ENCODE assay signal across 23 mouse cellular contexts in genomic region chr2:59791596-59791995, GRCm38 (mm10).
"Had no signal": no experiment of that assay in that cellular context is flagged by ENCODE, and none has a peak within 500 bp of the region (broad histone marks: within the 10 kb centered on the region; RNA-seq: fewer than 3 reads in every experiment).

No protein-coding gene starts in this region.

- ATAC-seq: intestine, embryonic 16.5 days; liver, embryonic 12.5 days; midbrain, embryonic 15.5 days had no signal

- H3K27ac ChIP-seq: kidney, postnatal 0 days; limb, embryonic 10.5 days; limb, embryonic 13.5 days; liver, embryonic 12.5 days; liver, embryonic 15.5 days; lung, embryonic 15.5 days; midbrain, embryonic 15.5 days; neural tube, embryonic 12.5 days; neural tube, embryonic 15.5 days; stomach, postnatal 0 days had no signal

- DNase-seq: kidney, adult 18-20 months; kidney, postnatal 25 days; liver; lung, adult 18-20 months; lung, postnatal 10 days; lung, postnatal 36 days; right cerebral cortex, adult 18-20 months; right cerebral cortex, postnatal 14 days; right cerebral cortex, postnatal 4 days; thymus, adult 2 months; thymus, postnatal 14 days; thymus, postnatal 4 days had no signal

- H3K4me3 ChIP-seq: limb, embryonic 10.5 days; limb, embryonic 13.5 days; liver, embryonic 12.5 days; liver, embryonic 15.5 days; lung, embryonic 15.5 days; midbrain, embryonic 15.5 days; neural tube, embryonic 12.5 days; neural tube, embryonic 15.5 days had no signal
